Mouse (Mus musculus) heart, adult 2 months (tissue): ENCODE measurements around the gene Slc2a4. TPM values are rescaled to one million over a fixed set of nuclear protein-coding genes. Genes with fewer than 3 reads are reported as not detected.

Experiments used
- DNase-seq, 2 experiments: peaks; one replicate each; pipeline ENCODE4 v3.0.0; 2021
- H3K27ac ChIP-seq: fragments of 200-600 bp; 2 replicates; pipeline ENCODE4 v1.8.1; 2022
- H3K27me3 ChIP-seq: fragments of 200-500 bp; 2 replicates; pipeline ENCODE4 v1.6.1; 2012; ENCODE audit warnings: mild to moderate bottlenecking, low read length, inconsistent platforms, mixed read lengths; ENCODE audit not compliant: control insufficient read depth, insufficient read depth
- H3K36me3 ChIP-seq: fragments of 200-500 bp; 2 replicates; pipeline ENCODE4 v1.6.1; 2012; ENCODE audit warnings: low read length, inconsistent platforms; ENCODE audit not compliant: control insufficient read depth, insufficient read depth
- H3K4me1 ChIP-seq: fragments of 200-500 bp; 2 replicates; pipeline ENCODE4 v1.6.1; 2011; ENCODE audit warnings: low read length; ENCODE audit not compliant: control insufficient read depth, insufficient read depth
- H3K4me3 ChIP-seq: fragments of 200-600 bp; 2 replicates; pipeline ENCODE4 v1.8.1; 2022
- H3K79me2 ChIP-seq: fragments of 200-500 bp; replicated peaks from 2 replicates; pipeline ENCODE4 v1.6.1; 2012; ENCODE audit warnings: mild to moderate bottlenecking, inconsistent platforms, low read length, moderate library complexity, mixed read lengths; ENCODE audit not compliant: control insufficient read depth, insufficient read depth
- H3K9ac ChIP-seq: fragments of 200-500 bp; 2 replicates; pipeline ENCODE4 v1.6.1; 2012; ENCODE audit warnings: low read depth, mild to moderate bottlenecking, control low read depth, inconsistent platforms, low read length, mixed read lengths
- CTCF ChIP-seq: fragments of 200-600 bp; IDR thresholded peaks from 2 replicates; pipeline ENCODE4 v1.8.1; 2022; ENCODE audit warnings: antibody characterized with exemption, mild to moderate bottlenecking, moderate library complexity
- EP300 ChIP-seq: fragments of 200-500 bp; IDR thresholded peaks from 2 replicates; pipeline ENCODE4 v1.6.1; 2011; ENCODE audit warnings: low read depth, low read length, control low read depth; ENCODE audit not compliant: insufficient read depth
- POLR2A ChIP-seq: fragments of 200-500 bp; IDR thresholded peaks from 2 replicates; pipeline ENCODE4 v1.6.1; 2011; ENCODE audit warnings: mild to moderate bottlenecking, low read depth, low read length, control low read depth; ENCODE audit not compliant: insufficient read depth
- WGBS: fragments of 180-500 bp; shearing (Covaris S2); methylation state at CpG from one replicate; pipeline ENCODE4 v1.1.7; 2018; 5-methylcytosine and 5-hydroxymethylcytosine counted together
- intact Hi-C: fragments of 180-260 bp; cut with DNase I; formaldehyde crosslinking; loops from one replicate; pipeline ENCODE4 v1.15.1; 2025
- polyA plus RNA-seq: library from polyadenylated mRNA; depleted of rRNA; stranded (reverse); fragments of >200 nt; gene quantifications from 2 replicates; pipeline ENCODE4 v1.2.3, GENCODE M21; 2012
- total RNA-seq, 2 experiments: library from RNA; stranded (reverse); gene quantifications; 2 replicates each; pipeline ENCODE4 v1.2.3; 2021

Slc2a4 gene
- total and polyA plus RNA-seq, 3 experiments, result 363 to 516 (median 456) TPM

DNA sequence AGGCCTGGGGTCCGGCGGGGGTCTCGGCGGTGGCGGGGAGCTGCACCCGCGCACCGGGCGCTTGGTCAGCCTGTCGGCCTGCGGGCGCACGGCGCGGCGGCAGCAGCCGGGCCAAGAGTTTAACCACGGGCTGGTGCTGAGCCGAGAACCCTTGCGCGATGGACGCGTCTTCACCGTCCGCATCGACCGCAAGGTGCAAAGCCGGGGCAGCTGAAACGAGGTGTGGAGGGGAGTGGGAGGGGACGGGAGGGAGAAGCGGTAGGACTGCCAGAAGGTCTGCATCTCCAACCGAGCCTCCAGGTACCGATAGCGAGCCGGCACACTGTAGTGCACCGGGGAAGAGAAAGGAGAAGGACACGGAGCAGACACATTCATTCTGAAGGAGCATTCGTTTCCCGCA is 46.0 kb downstream of the Slc2a4 start:
- Histone ChIP-seq H3K27ac (peak overlapping the region; percentile 98), H3K4me1 (peaks cover 3% of the 10 kb centered on the region; the same call in 1 of the 2 replicates), H3K9ac (peak overlapping the region; percentile 82), H3K27me3 (no peaks in the 10 kb centered on the region), H3K4me3 (peak overlapping the region; percentile 83), H3K36me3 (no peaks in the 10 kb centered on the region), H3K79me2 (no peaks in the 10 kb centered on the region)
- TF ChIP-seq EP300 (no peak), POLR2A (no peak), CTCF (no peak)
- intact Hi-C loops, result loop anchor here (1.0 kb wide), 1 partner anchor 11 kb away; the partner anchor contains the start of gene Gps2
- under 1% methylated on average over 38 of the region's 39 CpGs for WGBS
- no peak for DNase-seq

DNA sequence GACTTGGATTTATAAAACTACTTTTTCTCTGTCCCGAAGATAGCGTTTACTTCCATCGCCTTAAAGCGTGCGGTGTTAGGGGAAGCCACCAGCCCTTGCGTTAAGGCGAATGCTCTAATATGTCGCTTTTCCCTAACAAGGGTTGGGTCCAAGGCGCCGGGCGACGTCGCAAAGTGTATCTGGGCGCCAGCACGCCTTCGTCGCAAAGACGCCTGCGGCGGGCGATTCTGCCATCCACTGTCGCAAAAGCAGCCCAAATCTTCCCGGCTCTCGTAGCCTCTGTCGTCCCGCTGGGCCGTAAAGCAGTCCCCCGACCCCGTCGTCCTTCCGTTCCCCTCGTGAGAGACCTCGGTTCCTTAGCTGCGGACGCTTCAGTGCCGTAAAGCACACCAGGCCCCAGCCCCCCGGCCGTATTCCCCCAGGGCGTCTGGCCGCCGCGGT is 46.6 kb downstream of the Slc2a4 start:
- TF ChIP-seq EP300 (peak; percentile 83), CTCF (no peak), POLR2A (peak; percentile 63; the same call in 1 of the 2 replicates)
- peak overlapping the region; percentile 98 for H3K27ac ChIP-seq
- no peaks in the 10 kb centered on the region for H3K27me3 ChIP-seq
- intact Hi-C loops, result no loop called here
- peak; percentile 93 to 97 for DNase-seq
- H3K4me3 ChIP-seq, result peak overlapping the region; percentile 83
- H3K79me2 ChIP-seq, result no peaks in the 10 kb centered on the region
- H3K36me3 ChIP-seq, result no peaks in the 10 kb centered on the region
- under 1% methylated on average over 42 of the region's 42 CpGs for WGBS
- peak overlapping the region; percentile 82 for H3K9ac ChIP-seq
- H3K4me1 ChIP-seq, result peaks cover 3% of the 10 kb centered on the region; the same call in 1 of the 2 replicates

DNA sequence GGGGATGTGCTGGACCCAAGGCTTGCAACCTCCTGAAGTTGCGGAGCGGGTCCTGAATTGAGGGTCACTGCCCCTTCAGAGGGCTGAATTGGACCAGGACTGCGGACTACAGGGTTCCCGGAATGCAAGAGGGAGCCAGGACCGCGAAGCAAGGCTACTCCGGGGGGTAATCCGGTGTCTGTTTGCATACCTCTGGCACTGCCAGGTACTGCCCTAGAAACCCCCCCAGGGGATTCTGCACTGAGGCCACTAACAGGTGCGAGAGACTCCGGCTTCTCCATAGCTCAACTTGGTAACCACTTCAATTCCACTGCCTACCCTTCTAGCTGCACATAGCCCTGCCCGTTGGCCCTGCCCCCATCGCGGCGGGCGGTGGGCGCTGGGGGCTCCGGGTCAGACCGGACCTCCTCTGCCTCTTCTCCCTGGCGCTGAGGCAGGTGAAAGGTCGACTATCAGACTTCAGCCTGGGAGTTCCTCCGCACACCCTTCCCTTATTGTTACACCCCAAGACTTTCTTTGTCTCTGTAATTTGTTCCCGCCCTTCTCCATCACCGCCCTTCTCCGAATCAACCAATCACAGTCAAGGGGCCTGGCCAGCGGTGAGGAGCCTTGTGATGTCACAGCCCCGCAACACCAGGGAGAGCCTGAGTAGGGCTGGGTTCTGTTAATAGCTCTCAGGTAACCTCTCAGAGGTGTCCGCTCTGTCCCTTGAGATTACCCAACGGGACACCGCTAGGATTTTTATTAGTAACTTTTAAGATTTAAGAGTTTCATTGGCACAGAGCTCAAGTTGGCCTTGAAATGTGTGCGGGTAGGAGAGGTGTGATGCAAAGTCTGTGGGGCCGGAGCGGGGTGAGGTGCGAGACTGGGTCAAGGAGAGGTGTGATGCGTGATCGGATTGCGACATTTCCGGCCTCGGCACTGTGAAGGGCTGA is 47.2 kb downstream of the Slc2a4 start, which contains the start of the genes 2810408A11Rik and Neurl4:
Gene 2810408A11Rik, minus strand, starts transcription at position 517 of the 935 bp plus-strand sequence.
Gene Neurl4, plus strand, starts transcription at position 602 of the 935 bp plus-strand sequence.
- intact Hi-C loops, result no loop called here
- 1% methylated on average over 38 of the region's 38 CpGs for WGBS
- Histone ChIP-seq H3K27ac (peak within 1 kb of the TSS; percentile 98), H3K79me2 (no peaks in the 10 kb centered on the region), H3K4me1 (peaks cover 3% of the 10 kb centered on the region; the same call in 1 of the 2 replicates), H3K9ac (peak within 1 kb of the TSS; percentile 82), H3K27me3 (no peaks in the 10 kb centered on the region), H3K36me3 (no peaks in the 10 kb centered on the region), H3K4me3 (peak within 1 kb of the TSS; percentile 83)
- peak; percentile 86 to 93 for DNase-seq
- TF ChIP-seq POLR2A, result peak; percentile 91
- no peak for TF ChIP-seq CTCF
- TF ChIP-seq EP300, result 0 out of 2 replicates have a peak, but pooled peaks have one; percentile 22

DNA sequence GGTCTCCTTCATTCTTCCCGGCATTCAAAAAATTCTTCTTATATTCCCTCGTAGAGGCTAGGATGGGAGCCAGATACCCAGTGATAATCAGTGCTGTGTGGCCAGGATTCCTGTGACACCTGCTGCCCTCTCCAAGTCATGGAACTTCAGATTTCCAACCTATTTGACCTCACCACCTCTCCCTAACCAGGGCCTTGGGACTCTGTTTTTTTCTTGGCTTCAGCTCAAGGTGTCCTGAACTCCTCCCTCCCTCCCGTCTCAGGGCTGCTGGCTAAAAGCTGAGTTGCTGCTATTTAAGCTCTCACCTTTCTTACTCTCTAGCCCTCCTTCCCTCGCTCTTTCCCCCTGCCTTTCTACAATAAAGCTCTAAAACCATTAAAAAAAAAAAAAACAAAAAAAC is 48.1 kb downstream of the Slc2a4 start:
- Histone ChIP-seq H3K4me3 (no peak overlapping the region), H3K36me3 (no peaks in the 10 kb centered on the region), H3K27me3 (no peaks in the 10 kb centered on the region), H3K27ac (no peak overlapping the region), H3K4me1 (peaks cover 3% of the 10 kb centered on the region; the same call in 1 of the 2 replicates), H3K79me2 (no peaks in the 10 kb centered on the region), H3K9ac (no peak overlapping the region)
- TF ChIP-seq CTCF (no peak), POLR2A (no peak), EP300 (no peak)
- no peak for DNase-seq
- intact Hi-C loops, result no loop called here
- 33% methylated on average over 4 of the region's 4 CpGs for WGBS

DNA sequence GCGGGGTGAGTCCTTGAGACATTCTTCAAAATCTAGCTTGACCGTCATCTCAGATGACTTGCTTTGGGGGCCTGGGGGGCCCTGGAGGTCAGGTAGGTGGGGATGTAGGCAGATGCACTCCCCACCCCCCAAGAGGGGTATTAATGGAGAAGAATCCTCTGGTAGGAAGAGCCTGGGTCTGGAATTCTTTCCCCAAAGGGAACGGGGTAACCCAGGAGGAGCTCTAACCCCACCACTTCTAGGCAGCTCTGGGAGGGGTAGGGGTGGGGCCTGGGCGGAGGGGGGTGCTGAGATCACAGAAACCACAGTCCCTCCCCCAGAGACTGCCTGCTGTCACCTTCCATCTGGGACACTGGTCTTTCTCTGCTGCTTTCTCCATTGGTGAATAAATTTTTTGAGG is 52.7 kb downstream of the Slc2a4 start, which contains the start of gene Acap1:
Gene Acap1, minus strand, starts transcription at position 249 of the 400 bp plus-strand sequence.
- H3K27me3 ChIP-seq, result no peaks in the 10 kb centered on the region
- no peaks in the 10 kb centered on the region for H3K36me3 ChIP-seq
- peaks cover under 1% of the 10 kb centered on the region; the same call in 1 of the 2 replicates for H3K4me1 ChIP-seq
- no peak within 1 kb of the TSS for H3K27ac ChIP-seq
- DNase-seq, result no peak
- intact Hi-C loops, result no loop called here
- H3K9ac ChIP-seq, result no peak within 1 kb of the TSS
- TF ChIP-seq EP300 (no peak), POLR2A (no peak), CTCF (no peak)
- H3K4me3 ChIP-seq, result no peak within 1 kb of the TSS
- no peaks in the 10 kb centered on the region for H3K79me2 ChIP-seq
- 64% methylated on average over 4 of the region's 4 CpGs for WGBS
